Mouse (Mus musculus) retina, embryonic 14.5 days (tissue): Measurements from ENCODE around the gene Golga1.
A peak's percentile ranks its signal among the peaks of the same experiment; 100 is the strongest.

Experiments
- DNase-seq: peaks from one replicate; pipeline ENCODE4 v3.0.0-alpha.2; 2015; ENCODE audit warnings: low spot score

Gene Golga1

DNA sequence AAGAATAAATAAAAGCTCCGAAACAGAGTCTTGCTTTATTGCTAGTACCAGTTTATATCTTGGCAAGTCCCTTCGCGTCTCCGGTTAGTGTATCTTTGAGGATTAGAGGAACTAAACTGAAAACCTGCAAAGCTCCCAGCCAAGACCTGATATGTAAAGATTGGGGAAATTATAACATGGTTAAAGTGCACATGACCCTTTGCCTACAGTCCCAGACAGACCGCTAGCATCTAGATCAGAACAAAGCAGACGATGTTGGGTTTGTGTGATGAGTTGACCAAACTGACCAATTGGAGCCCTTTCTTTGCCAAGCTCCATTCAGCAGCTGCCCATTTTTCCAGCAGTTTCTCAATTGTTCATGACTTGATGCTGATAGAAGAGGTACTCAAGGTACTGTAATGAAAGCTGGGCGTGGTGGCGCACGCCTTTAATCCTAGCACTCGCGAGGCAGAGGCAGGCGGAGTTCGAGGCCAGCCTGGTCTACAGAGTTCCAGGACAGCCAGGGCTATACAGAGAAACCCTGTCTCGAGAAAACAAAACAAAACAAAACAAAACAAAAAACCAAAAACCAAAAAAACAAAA is 59.1 kb downstream of the Golga1 start:
- DNase-seq: no peak

DNA sequence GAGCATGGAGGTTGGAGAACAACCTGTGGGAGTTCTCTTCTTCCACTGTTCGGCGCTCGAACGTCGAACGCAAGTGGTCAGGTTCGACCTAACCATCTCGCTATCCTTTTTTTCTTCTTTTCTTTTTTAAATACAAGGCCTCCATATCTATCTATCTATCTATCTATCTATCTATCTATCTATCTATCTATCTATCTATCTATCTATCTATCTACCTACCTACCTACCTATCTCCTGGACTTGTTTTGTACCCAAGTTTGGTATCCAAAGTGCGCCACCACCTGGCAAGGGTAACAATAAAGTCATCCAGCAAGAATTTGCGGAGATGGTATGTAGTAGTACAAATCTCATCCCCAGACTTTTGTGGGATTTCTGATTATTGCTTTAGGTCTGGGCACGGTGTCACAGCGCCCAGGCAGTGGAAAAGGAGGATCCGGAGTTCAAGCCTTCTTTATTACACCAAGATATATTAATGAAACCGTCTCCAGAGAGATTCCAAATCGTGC is 59.7 kb downstream of the Golga1 start, which contains the start of gene Rpl35:
Gene Rpl35 (minus strand): TSS at position 51 of the 506 bp plus-strand sequence.
- DNase-seq: peak; percentile 35

GRCm38 (mm10) chr2:39004880-39005435 is 60.4 kb downstream of the Golga1 start, which contains the start of gene Arpc5l:
Gene Arpc5l, plus strand, starts transcription at chr2:39005348.
- peak; percentile 96 for DNase-seq

DNA sequence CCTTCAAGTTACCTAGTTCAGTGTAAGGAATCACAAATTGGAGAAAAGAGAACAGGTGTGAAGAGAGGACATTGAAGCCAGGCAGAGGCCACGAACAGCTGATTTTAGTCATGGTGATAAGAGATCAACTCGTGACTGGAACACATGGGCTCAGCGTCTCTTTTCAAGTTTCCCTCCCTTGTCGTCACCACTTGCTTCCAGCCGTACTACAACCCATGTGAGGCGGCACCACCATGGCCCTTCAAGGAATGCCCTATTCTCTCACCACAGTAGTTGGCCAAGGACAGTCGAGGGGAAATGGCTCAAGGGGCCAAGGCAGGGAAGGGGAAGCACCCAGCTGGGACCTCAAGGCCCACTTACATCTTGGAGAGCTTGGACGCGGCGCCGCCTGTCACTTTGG is 61.0 kb downstream of the Golga1 start:
- DNase-seq: peak; percentile 51

DNA sequence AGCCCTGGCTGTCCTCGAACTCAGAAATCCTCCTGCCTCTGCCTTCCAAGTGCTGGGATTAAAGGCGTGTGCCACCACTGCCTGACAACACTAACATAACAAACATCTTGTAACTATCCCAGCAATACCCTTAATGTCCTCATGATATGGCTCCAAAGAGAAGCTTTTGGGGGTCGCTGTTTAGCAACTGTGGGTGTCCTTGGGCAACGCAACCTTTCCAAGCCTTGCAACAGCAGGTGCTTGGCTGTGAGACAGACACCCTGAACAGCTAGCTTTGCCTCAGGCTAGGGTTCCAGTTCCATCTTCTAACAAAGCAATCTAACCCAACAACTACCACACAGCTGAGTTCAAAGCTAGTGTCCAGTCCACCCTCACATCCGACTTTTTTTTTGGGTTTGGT is 61.8 kb downstream of the Golga1 start:
- DNase-seq: no peak

GRCm38 (mm10) chr2:39003106-39003505 is 62.2 kb downstream of the Golga1 start:
- DNase-seq: no peak

- no peak for DNase-seq
These were observed 63.5 kb downstream of the Golga1 start for GRCm38 (mm10) chr2:39001866-39002265.

DNA sequence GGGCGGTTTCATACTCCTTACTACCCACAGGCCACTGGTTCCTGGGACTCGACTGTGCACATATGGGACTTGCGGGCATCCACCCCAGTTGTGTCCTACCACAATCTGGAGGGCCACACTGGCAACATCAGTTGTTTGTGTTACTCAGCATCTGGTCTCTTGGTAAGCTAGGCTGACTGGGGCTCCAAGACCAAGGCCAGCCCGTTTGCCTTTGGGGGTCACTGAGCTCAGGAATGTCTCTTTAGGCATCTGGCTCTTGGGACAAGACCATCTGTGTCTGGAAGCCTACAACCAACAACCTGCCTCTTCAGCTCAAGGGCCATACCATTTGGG is 64.8 kb downstream of the Golga1 start:
- DNase-seq: no peak

DNA sequence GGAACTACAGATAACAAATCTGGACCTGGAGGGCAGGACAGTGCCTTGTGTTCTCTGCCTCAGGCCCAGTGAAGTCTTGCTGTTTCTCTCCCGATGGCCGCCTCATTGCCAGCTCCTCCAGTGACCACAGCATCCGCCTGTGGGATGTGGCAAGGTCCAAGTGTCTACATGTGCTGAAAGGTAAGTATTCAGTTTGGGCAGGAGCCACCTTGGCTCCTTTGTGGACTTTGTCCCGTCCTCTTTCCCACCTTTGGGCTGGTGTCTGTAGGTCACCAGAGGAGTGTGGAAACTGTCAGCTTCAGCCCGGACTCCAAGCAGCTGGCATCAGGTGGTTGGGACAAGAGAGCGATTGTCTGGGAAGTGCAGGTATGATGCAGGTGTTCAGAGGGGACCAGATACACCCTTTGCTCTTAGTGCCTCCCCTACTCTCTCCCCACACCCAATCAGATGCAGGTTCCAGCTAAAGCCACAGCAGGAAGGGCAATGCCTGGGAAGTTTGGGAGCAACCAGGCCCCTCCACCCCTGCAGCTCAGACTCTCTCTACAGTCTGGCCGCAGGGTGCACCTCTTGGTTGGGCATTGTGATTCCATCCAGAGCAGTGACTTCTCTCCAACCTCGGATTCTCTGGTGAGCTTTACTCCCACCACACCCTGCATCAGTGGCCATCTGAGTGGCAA is 65.3 kb downstream of the Golga1 start:
- no peak for DNase-seq

DNA sequence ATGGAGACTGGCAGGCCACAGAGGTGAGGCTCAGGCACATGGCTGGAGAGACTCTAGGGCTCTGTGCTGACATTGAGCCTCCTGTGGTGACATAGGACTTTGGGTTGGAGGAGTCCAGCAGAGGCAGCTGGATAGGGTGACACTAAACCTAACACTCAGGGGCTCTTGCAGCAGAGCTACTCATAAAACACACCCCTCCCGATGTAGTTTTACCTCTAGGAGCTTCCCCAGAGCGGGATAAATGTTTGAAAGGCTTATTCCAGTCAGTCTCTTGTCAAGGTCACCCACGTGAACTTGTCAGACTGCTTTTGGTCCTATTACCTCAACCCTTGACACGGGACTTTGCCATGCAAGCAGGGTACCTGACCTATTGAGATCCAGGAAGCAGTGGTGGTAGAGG is 66.0 kb downstream of the Golga1 start:
- no peak for DNase-seq

DNA sequence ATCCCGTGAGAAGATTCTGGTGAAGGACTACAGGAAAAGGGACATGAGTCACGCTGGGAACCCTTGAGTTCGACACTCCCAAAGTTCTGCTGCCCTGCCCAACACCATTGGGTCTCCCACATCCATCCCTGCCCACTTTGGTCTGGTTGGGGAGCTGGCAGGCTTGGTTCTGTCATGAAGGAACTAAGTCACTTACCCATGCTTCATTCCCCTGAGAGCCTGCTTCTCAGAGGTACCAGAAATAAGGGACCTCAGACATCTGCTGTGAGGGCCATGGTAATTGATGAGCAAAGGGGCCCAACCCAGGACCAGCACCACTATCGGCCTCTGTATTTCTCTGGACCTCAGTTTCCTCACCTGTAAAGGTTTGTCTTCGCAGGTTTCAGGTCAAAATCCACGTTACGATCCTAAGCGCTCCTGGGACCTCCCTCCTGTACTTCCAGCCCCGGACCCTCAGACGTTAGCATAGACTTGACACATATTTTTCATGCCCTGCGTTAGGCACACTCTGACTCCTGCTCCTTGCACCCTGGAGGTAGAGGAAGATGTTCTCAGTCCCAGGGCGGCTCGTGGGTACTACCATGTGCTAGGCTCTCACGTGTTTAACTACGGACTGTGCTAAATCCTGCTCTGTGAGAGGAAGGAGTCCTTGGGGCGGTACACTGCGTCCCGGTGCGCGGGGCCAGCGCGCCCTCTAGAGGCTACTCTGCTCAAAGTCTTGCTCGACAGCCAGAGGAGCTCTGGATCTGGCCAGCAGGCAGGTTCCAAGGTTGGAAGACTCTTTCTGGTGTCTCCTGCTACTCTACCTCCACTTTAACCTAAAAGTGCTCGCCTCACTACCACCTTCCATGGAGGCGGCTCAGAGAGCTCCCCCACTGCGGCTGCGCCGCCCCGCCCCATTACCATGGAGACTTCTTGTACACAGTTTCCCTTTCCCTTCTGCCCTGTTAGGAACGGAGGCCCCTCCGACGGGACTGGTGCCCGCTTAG is 67.7 kb downstream of the Golga1 start, which contains the start of gene Wdr38:
Gene Wdr38 (plus strand): TSS at position 91 of the 989 bp plus-strand sequence.
- peak; percentile 94 for DNase-seq

- DNase-seq: no peak
These were observed 72.9 kb downstream of the Golga1 start for GRCm38 (mm10) chr2:38992452-38992851.

DNA sequence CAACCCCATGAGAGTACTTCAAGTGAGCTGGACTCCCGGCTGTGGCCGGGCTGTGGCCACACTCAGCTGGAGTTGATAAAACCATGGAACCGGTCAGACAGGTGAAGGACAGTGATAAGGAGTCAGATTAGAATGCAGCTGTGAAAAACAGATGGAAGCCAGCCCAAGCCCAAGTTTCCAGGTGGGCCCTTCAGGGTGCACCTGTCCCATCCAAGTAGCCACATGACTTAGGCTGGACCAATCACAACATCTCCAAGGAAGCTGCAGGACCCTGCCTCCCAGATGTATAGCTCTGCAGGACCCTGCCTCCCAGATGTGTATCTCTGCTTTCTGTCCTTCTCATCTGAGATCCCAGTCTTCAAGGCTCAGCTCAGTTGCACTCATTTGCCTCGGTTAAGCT is 73.3 kb downstream of the Golga1 start:
- DNase-seq: no peak

DNA sequence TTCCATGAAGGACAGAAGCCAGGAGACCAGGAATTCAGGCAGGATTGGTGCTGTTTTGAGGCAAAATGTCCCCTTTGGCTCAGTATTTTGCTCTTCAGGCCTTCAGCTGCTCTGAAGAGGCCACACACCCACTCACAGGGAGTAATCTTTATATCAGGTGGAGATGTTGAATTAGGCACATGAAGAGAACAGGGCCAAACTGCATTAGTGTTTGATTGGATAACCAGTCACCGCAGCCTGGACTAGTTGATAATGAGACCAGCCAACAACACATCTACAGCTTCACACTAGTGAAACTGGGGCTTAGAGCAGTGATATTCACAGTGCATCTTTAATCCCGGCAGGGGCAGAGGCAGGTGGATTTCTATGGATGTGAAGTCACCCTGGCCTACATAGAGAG is 76.4 kb downstream of the Golga1 start:
- DNase-seq: no peak

DNA sequence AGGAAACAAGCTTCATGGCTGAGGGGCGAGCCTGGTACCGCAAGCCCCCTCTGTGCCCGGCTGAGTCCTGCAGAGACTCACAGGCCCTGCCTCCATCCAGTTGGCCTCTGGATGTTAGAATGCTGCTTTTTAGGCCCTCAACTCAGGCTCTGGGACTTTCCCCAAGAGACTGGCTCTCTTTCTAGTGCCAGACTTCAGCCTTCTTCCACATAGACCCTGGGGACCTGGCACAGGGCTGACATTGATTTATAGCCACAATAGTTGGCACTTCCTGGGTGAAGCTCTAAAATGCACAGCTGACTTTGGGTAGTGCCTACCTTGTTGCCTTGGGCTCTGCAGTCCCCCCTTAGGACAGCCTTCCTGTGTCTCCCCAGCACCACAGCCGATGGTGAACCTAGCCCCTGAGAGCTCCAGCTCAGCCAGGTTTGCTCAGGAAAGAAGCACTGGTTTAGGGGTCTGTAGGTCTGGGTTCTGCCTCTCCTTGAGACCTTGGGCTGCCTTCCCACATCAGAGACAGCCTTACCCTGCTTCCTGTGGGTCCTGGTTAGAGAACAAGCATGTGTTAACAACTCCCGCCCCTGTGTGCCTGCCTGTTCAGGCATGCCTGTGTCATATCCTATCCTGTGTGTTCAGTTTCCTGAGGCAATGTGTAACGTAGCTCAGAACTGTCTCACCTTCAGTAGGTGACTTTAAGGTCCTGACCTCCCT is 77.4 kb downstream of the Golga1 start:
- no peak for DNase-seq

- DNase-seq: no peak
These were observed 78.0 kb downstream of the Golga1 start for GRCm38 (mm10) chr2:38987371-38987770.

DNA sequence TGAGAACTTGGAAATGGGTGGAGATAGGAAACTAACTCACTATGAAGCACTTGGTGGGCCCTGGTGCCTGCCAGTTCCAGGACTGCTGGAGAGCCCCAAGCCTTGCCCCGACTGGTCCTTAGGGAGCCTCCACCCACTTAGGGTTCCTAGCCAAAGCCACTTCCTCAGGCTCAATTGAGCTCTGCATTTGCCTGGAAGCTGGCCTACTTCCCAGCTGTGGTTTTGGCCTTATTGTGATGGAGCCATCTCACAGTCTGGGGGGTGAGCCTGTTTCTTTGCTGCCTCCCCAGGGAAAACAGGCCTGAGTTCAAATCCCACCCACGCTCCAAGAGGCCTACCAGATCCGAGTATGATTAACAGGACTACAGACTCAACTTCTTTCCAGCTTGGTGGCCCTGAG is 78.8 kb downstream of the Golga1 start:
- DNase-seq: no peak

DNA sequence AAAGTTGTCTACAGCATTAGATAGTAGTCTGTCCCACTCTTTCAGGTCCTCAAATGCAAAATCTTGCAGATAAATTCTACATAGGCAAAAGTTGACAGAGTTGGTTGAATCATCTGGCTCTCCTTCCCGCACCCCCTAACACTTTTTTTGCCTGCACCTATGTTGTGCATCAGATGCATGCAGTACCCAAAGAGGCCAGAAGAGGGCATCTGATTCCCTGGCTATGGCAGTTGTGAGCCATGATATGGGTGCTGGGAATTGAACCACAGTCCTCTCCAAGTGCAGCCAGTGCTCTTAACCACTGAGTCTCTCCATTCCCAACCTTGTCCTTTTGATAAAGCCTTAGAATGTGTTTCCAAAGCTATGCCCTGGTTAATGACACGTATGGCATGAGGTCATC is 81.9 kb downstream of the Golga1 start:
- no peak for DNase-seq

DNA sequence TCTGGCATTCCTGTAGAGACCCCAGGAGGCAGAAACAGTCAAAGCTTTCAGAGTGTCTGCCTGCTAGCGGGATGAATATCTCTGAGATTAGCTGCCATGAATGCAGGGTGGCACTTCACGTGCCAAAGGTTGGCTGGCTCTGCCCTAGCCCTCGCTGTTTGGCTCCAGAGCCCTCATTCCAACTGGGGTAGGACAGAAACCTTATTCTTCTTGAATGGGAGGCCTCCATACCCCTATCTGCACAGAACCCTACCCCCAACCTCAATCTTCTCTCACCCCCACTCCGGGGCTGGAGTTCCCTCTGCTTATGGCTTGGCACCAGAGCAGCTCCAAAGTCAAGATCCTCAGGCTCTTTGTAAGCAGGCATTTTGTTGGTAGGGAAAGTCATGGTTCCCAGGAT is 87.5 kb downstream of the Golga1 start:
- no peak for DNase-seq

DNA sequence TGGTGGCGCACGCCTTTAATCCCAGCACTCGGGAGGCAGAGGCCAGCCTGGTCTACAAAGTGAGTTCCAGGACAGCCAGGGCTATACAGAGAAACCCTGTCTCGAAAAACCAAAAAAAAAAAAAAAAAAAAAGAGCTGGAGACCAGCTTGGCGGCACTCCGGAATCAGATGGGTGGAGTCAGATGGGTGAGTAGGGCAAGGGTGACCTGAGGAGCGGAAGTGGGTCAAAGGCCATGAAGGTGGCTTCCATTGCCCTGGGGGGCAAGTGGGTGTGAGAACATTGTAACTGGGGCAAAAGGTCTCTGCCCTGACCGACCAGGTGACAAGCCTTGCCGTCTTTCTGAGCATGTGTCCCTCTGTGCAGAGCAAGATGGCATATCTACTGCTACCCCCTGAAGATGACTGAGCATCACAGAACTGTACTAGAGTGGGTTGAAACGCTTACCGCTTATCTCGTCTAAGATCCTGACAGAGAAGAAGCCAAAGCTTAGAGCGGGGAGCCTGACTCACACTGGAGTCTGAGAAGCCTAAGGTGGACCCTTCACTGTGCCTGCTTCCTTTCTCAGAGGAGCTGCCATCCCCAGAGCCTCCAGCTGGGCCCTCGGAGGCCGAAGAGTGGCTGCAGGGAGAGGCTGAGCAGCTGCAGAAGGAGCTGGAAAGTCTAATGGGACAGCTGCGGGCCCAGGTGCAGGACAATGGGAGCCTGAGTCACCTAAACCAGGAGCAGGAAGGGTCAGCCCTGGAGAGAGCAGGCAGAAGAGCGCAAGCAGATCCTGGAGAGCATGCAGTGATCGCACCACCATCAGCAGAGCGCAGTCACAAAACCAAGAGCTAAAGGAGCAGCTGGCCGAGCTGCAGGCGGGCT is 89.2 kb downstream of the Golga1 start:
- DNase-seq: no peak

- DNase-seq: no peak
These were observed 90.2 kb downstream of the Golga1 start for GRCm38 (mm10) chr2:38975181-38975580.
